Mouse (Mus musculus) midbrain, embryonic 10.5 days (tissue): ENCODE results near the gene Ctr9. TPM values are rescaled to one million over a fixed set of nuclear protein-coding genes. Genes with fewer than 3 reads are reported as not detected.
A peak's percentile ranks its signal among the peaks of the same experiment; 100 is the strongest.

Experiments
- DNase-seq: peaks from one replicate; pipeline ENCODE4 v3.0.0-alpha.2; 2017; ENCODE audit warnings: low spot score
- H3K27ac ChIP-seq: fragments of 300-500 bp; sonication (generic); replicated peaks from 2 replicates; pipeline ENCODE4 v1.5.1; 2016; ENCODE audit warnings: mild to moderate bottlenecking
- H3K27me3 ChIP-seq: fragments of 300-500 bp; sonication (generic); 2 replicates; pipeline ENCODE4 v1.6.1; 2016; ENCODE audit warnings: low read depth, mild to moderate bottlenecking; ENCODE audit not compliant: poor library complexity, severe bottlenecking
- H3K36me3 ChIP-seq: fragments of 300-500 bp; sonication (generic); 2 replicates; pipeline ENCODE4 v1.6.1; 2016; ENCODE audit warnings: mild to moderate bottlenecking, moderate library complexity
- H3K4me1 ChIP-seq: fragments of 300-500 bp; sonication (generic); 2 replicates; pipeline ENCODE4 v1.6.1; 2016
- H3K4me3 ChIP-seq: fragments of 300-500 bp; sonication (generic); 2 replicates; pipeline ENCODE4 v1.5.1; 2016; ENCODE audit warnings: mild to moderate bottlenecking, moderate library complexity
- H3K9me3 ChIP-seq: fragments of 300-500 bp; sonication (generic); replicated peaks from 2 replicates; pipeline ENCODE4 v1.6.1; 2016; ENCODE audit warnings: mild to moderate bottlenecking
- WGBS: fragments of 180-500 bp; shearing (Covaris S2); methylation state at CpG from one replicate; pipeline ENCODE4 v1.1.7; 2016; 5-methylcytosine and 5-hydroxymethylcytosine counted together
- polyA plus RNA-seq: library from polyadenylated mRNA; unstranded; fragments of >200 nt; fragmentation: Nextera tagmentation; extraction: Ambion mirVana; gene quantifications from 2 replicates; pipeline ENCODE4 v1.2.1, GENCODE M21; 2016

Gene Ctr9
- polyA plus RNA-seq, 1 experiment from 2014 or later = 81.6 TPM

DNA sequence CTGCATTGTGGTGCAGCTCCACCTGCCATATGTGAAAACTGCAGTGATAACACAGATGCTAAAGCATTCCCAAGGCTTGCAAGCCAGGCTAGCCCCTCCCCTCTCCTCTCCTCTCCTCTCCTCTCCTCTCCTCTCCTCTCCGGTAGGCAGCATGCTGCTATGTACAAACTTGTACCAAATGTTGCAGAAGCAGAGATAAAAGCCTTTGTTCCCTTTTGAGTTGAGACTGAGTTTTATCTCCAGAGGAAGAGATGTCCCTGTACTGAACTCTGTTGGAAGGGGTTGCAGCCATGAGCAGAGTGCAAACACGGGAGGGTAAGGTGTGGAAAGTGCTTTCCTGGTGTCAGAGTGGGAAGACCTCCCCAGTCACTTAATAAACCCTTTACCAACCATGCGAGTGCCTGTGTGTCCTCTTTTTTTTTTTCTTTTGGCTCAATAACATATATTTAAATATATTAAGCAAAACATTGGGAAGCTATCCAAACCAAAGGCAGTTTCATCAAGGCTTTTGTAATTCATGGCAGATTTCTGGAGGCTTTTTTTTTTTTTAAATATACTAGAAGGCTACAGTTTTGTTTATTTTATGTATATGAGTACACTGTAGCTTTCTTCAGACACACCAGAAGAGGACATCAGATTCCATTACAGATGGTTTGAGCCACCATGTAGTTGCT lies 27.4 kb downstream of the Ctr9 start:
- Histone ChIP-seq H3K27me3 (no peaks in the 10 kb centered on the region), H3K4me1 (no peaks in the 10 kb centered on the region; the same call in 1 of the 2 replicates), H3K27ac (no peak overlapping the region), H3K36me3 (peaks cover 64% of the 10 kb centered on the region), H3K9me3 (no peaks in the 10 kb centered on the region), H3K4me3 (no peak overlapping the region)
- WGBS = 86% methylated on average over 3 of the region's 3 CpGs
- DNase-seq = no peak

DNA sequence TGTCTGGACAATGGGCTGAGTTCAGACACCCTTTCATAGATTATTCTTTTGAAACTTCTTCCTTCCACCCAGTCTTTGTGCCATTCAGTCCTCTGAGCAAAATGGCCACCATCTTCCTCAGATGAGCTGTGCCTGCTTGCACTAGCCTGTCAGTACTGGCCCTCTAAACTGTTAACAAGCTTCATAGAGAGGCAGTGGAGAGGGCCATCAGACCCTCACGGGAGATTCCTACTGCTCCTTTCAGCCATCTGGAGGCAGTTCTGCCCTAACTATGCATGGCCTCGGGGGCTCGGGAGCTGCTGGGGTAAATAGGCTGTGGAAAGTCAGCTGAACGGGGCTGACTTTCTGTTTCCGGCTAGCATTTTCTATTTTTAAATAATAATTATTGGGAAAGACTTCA lies 30.8 kb downstream of the Ctr9 start:
- no peaks in the 10 kb centered on the region for H3K27me3 ChIP-seq
- 70% methylated on average over 5 of the region's 5 CpGs for WGBS
- DNase-seq = no peak
- peaks cover 46% of the 10 kb centered on the region for H3K36me3 ChIP-seq
- no peaks in the 10 kb centered on the region; the same call in 1 of the 2 replicates for H3K4me1 ChIP-seq
- no peaks in the 10 kb centered on the region for H3K9me3 ChIP-seq
- H3K4me3 ChIP-seq = no peak overlapping the region
- H3K27ac ChIP-seq = peak overlapping the region; percentile 42

DNA sequence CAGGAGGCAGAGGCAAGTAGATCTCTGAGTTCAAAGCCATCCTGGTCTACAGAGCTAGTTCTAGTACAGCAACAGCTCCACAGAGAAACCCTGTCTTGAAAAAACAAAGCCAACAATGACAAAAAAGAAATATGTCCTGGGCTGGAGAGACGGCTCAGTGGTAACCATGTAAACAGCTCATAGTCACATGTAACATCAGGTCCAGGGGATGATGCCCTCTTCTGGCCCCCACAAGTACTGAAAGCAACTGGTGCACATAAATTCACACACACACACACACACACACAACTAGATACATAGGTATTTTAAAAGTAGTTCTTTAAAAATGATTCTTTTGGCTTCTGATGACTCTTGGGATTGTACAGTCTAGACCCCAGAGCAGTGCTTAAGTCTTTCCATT lies 34.2 kb downstream of the Ctr9 start:
- no peak overlapping the region for H3K4me3 ChIP-seq
- DNase-seq = no peak
- H3K9me3 ChIP-seq = peaks cover 6% of the 10 kb centered on the region
- peaks cover 23% of the 10 kb centered on the region for H3K36me3 ChIP-seq
- WGBS = 100% methylated on average over 1 of the region's 1 CpGs
- H3K27ac ChIP-seq = no peak overlapping the region
- H3K27me3 ChIP-seq = no peaks in the 10 kb centered on the region
- H3K4me1 ChIP-seq = no peaks in the 10 kb centered on the region; the same call in 1 of the 2 replicates

DNA sequence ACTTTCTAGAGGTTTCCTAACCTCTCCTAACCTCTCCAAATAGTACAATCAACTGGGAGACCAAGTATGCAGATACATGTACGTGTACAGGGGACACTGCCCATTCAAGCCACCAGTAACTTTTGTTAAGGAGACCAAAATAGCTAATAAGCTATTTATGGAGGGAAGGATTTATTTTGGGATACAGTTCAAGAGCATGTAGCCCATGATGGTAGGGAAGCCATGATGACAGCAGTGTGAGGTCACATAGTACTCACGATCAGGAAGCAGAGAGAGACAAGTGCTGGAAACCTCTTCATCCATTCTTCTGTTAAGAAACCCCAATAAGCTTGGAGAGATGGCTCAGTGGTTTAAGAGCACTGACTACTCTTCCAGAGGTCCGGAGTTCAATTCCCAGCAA lies 39.4 kb downstream of the Ctr9 start:
- Histone ChIP-seq H3K9me3 (peaks cover 15% of the 10 kb centered on the region), H3K4me1 (no peaks in the 10 kb centered on the region), H3K27me3 (no peaks in the 10 kb centered on the region), H3K36me3 (peaks cover 66% of the 10 kb centered on the region), H3K4me3 (no peak overlapping the region), H3K27ac (no peak overlapping the region)
- WGBS = 96% methylated on average over 3 of the region's 3 CpGs
- DNase-seq = no peak

DNA sequence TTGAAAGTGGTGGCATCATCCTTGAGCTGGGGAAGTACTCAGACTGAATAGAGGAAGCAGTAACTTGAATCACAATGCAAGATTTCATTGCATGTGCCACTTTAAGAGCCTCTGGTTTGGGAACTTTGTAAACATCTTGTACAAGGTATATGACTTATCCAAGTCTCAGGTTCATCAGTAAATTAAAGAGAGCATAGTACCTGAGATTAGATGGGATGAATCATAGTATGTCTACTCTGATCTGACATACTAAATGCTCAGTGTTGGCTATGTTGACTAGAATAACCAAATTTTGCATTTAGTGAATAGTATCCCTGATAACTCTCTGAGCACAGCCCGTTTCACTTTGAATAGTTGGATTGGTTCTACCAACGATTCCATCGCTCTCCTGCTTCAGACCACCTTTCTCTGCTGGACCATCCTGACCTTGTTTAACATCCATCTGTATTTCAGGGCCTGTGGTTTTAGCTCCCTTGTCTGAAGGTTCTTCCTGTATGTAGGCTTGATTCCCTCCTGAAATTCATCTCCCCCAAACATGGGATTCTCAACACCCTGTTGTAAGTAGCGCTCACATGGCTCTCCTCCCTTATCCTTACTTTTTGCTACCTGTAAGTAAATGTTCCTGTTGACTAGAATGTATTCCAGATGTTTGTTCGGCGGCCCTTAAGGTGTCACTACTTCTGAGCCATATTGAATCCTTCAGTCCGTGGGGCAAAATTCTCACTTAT lies 40.9 kb downstream of the Ctr9 start:
- peak; percentile 29 for DNase-seq
- WGBS = 95% methylated on average over 7 of the region's 7 CpGs

DNA sequence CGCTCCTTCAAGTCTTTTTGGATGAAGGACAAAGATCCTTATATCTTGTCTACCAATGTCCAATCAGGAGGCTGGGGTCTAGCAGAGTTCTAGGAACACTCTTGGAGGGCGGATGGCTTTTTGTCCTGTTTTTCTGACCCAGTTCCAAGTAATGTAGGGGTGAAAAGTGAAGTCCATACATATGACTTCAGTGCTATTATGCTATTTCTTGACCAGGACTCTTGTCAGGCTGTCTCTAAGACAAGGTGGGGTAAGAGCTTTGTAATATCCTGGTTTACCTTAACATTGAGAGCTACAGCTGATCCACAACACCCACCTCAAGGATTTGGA lies 41.4 kb downstream of the Ctr9 start:
- peaks cover 79% of the 10 kb centered on the region for H3K36me3 ChIP-seq
- no peaks in the 10 kb centered on the region for H3K27me3 ChIP-seq
- 96% methylated on average over 2 of the region's 2 CpGs for WGBS
- H3K27ac ChIP-seq = no peak overlapping the region
- no peaks in the 10 kb centered on the region for H3K4me1 ChIP-seq
- H3K4me3 ChIP-seq = no peak overlapping the region
- peaks cover 15% of the 10 kb centered on the region for H3K9me3 ChIP-seq
- no peak for DNase-seq

More for the DNA sequence above, 40.9 kb downstream of the Ctr9 start:
- no peaks in the 10 kb centered on the region for H3K4me1 ChIP-seq
- H3K9me3 ChIP-seq = peaks cover 15% of the 10 kb centered on the region
- no peak overlapping the region for H3K27ac ChIP-seq
- peaks cover 73% of the 10 kb centered on the region for H3K36me3 ChIP-seq
- no peaks in the 10 kb centered on the region for H3K27me3 ChIP-seq
- H3K4me3 ChIP-seq = no peak overlapping the region

DNA sequence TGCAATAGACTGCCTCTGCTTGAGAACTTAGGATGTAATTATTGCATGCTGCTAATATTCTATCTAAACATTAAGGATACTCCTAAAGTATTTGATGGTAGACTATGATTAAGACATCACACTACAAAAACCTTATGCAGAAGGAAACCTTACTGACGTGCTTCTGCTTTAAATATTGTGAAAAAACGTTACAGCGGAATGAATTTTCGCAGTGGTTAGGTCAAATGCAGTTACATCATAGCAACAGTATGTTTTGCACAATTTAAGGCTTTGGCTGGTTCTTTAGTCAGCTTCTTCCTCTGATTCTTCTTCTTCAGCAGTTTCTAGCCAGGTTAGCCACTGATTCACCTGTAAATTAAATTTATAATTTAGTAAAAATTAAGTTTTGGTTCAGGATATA lies 43.7 kb downstream of the Ctr9 start:
- H3K27ac ChIP-seq = no peak overlapping the region
- H3K4me1 ChIP-seq = no peaks in the 10 kb centered on the region
- H3K27me3 ChIP-seq = no peaks in the 10 kb centered on the region
- H3K36me3 ChIP-seq = peaks cover 100% of the 10 kb centered on the region
- no peak overlapping the region for H3K4me3 ChIP-seq
- no peak for DNase-seq
- H3K9me3 ChIP-seq = peaks cover 15% of the 10 kb centered on the region
- WGBS = 96% methylated on average over 4 of the region's 4 CpGs

DNA sequence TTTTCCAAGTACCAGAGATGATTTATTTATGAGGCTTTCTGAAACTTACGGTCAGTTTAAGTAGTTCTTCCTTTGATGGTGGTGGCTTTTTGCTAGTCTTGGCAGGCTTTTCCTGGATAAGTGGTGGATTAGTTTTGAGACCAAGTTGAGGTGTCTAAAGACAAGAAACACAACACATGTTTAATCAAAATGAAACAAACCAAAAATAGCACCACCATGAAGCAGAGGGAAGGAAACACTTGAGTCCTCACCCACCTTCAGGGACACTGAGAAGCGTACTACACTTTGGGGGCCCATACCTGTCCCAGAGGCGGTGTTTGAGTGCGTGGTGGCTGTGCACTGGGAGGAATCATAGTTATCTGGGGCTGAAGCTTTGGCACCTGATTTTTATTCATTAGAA lies 46.5 kb downstream of the Ctr9 start:
- H3K27me3 ChIP-seq = no peaks in the 10 kb centered on the region
- DNase-seq = no peak
- peaks cover 9% of the 10 kb centered on the region for H3K4me1 ChIP-seq
- 97% methylated on average over 4 of the region's 4 CpGs for WGBS
- peaks cover 100% of the 10 kb centered on the region for H3K36me3 ChIP-seq
- no peaks in the 10 kb centered on the region for H3K9me3 ChIP-seq
- H3K27ac ChIP-seq = no peak overlapping the region
- no peak overlapping the region for H3K4me3 ChIP-seq

DNA sequence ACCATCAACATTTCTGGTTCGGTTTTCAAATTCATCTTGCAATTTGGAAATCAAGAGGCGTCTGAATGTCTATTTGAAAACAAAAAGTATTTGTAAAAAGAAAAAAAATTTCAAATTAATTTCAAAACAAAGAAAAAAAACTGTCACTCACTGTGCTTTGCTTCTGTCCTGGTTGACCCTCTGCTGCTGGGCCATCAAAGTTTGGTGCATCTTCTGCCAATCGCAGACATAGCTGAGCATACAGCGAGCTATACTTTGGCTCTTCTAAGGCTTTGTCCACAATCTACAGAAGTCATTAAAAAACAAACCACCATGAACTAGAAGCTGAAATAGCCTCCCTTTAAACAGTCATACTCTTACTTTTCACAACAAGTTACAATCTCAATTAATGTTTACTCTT lies 49.5 kb downstream of the Ctr9 start:
- H3K4me3 ChIP-seq = no peak overlapping the region
- peaks cover 20% of the 10 kb centered on the region for H3K4me1 ChIP-seq
- 93% methylated on average over 4 of the region's 4 CpGs for WGBS
- DNase-seq = no peak
- H3K36me3 ChIP-seq = peaks cover 84% of the 10 kb centered on the region
- H3K9me3 ChIP-seq = no peaks in the 10 kb centered on the region
- H3K27me3 ChIP-seq = no peaks in the 10 kb centered on the region
- no peak overlapping the region for H3K27ac ChIP-seq

DNA sequence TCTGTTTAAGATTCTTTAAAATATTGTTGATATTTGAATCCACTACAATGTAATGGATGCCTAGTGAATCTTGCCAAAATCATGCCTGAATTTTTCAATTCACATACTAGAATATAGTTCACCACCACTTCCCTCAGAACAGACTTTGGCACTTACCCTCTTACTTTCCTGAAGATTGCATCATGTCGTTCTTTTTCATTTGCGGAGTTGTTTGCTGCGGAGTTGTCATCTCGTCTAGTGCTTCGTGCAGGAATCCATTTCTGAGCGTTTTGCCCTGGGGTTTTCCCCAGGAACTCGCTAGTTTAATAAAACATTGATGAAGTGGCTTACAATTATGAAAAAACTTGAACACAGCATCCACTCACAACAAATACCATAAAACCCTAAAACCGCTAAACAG lies 51.3 kb downstream of the Ctr9 start:
- Histone ChIP-seq H3K4me3 (peak overlapping the region; percentile 99; the same call in 1 of the 2 replicates), H3K27ac (no peak overlapping the region), H3K27me3 (no peaks in the 10 kb centered on the region), H3K36me3 (peaks cover 67% of the 10 kb centered on the region), H3K4me1 (peaks cover 30% of the 10 kb centered on the region), H3K9me3 (no peaks in the 10 kb centered on the region)
- no peak for DNase-seq
- WGBS = 95% methylated on average over 8 of the region's 8 CpGs

DNA sequence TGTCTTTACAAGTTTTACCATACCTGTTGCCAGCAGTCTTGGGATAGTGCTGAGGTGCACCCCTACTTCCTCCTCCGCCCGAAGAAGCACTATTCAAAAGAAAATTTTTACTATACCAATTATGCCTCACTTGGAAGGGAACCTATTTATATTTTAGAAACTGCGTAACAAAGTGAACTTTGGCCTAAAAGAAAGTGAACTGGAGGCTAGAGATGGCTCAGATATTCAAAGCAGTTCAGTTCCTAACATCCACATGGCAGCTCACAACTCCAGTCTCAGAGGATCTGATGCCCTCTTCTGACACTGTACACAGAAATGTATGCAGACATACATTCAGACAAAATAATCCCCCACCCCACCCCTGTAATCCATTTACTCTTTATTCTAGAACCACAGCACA lies 52.1 kb downstream of the Ctr9 start:
- WGBS = 93% methylated on average over 3 of the region's 3 CpGs
- H3K27ac ChIP-seq = peak overlapping the region; percentile 100
- H3K36me3 ChIP-seq = peaks cover 58% of the 10 kb centered on the region
- DNase-seq = no peak
- H3K4me3 ChIP-seq = peak overlapping the region; percentile 99
- no peaks in the 10 kb centered on the region for H3K27me3 ChIP-seq
- no peaks in the 10 kb centered on the region for H3K9me3 ChIP-seq
- peaks cover 30% of the 10 kb centered on the region for H3K4me1 ChIP-seq

DNA sequence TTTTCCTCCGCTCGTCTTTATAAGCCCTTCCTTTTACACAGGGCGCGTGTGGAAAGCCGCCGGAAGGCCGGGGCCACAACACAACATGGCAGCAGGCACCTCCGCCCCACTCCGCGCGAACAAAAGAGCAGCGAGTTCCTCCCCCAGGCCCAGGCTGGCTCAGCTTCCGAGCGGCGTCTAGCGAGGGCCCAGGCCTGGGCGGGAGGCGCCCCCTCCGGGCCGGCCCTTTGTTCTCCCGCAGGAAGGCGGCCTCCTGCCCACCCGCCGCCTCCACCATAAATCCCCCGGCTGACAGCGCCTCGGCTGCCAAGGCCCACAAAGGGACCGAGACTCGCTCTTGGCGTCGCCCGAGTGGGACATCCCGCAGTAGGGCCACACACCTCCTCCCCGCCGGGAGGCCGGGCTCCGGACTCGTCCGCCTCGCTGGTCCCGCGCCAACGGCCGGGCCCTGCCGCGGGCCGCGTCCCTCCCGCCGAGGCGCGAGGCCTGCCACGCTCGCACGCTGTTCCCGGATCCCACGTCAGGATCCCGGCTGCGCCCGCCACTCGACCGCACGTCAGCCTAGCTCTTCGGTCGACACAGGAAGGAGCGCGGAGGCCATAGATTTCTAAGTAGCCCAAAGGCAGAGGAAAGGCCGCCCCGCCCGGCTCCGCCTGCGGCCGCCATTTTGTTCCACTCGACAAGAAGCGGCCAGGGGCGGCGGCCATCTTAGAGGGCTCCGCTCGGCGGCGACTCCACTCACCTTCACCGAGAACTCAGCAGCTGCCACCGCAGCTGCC lies 53.5 kb downstream of the Ctr9 start:
- H3K4me3 ChIP-seq = peak overlapping the region; percentile 99
- DNase-seq = peak; percentile 73
- H3K36me3 ChIP-seq = peaks cover 45% of the 10 kb centered on the region
- WGBS = under 1% methylated on average over 82 of the region's 83 CpGs
- no peaks in the 10 kb centered on the region for H3K27me3 ChIP-seq
- H3K27ac ChIP-seq = peak overlapping the region; percentile 100
- H3K9me3 ChIP-seq = no peaks in the 10 kb centered on the region
- peaks cover 30% of the 10 kb centered on the region for H3K4me1 ChIP-seq
